Mouse (Mus musculus): ENCODE measurements around the gene Ino80e. TPM values are rescaled to one million over a fixed set of nuclear protein-coding genes. Genes with fewer than 3 reads are reported as not detected.

Ino80e gene
- polyA plus RNA-seq, 1 experiment from 2014 or later: 76.1 TPM

GRCm38 (mm10) chr7:126801057-126801422 is 61.1 kb downstream of the Ino80e start:
- H3K9ac ChIP-seq (ENCODE audit: low read depth, low read length): no peak overlapping the region; the same call in 1 of the 2 replicates
- H3K9me3 ChIP-seq (replicated peaks; ENCODE audit: control insufficient read depth, low read length): no peaks in the 10 kb centered on the region
- no peak overlapping the region for H3K4me3 ChIP-seq (ENCODE audit: low read depth, low read length)
- peaks cover 13% of the 10 kb centered on the region for H3K36me3 ChIP-seq (ENCODE audit: control insufficient read depth, insufficient read depth, low read length)
- H3K4me1 ChIP-seq (ENCODE audit: control insufficient read depth, insufficient read depth, low read length): peaks cover 24% of the 10 kb centered on the region
- no peaks in the 10 kb centered on the region for H3K27me3 ChIP-seq (ENCODE audit: control insufficient read depth, insufficient read depth, low read length)
- no peak overlapping the region for H3K4me2 ChIP-seq
- H3K27ac ChIP-seq (ENCODE audit: low read depth, low read length): no peak overlapping the region
- no peak for ATAC-seq (replicated peaks; ENCODE audit: insufficient number of reproducible peaks, low FRiP score, low TSS enrichment)
- 92% methylated on average over 16 of the region's 16 CpGs for WGBS (ENCODE audit: insufficient replicate concordance)

Other genes with a start within 250 kb of the Ino80e start
- 1.2 and 2.8 TPM in 2 replicates for gene Nupr1, start 231.5 kb downstream of the Ino80e start, polyA plus RNA-seq (2014; fragmentation: Nextera tagmentation; extraction: Ambion mirVana)
- gene Sgf29, start 213.1 kb downstream of the Ino80e start, polyA plus RNA-seq (2014; fragmentation: Nextera tagmentation; extraction: Ambion mirVana): 24.7 and 28.9 TPM in 2 replicates
- 2.4 and 2.5 TPM in 2 replicates for gene Sult1a1, start 185.9 kb downstream of the Ino80e start, polyA plus RNA-seq (2014; fragmentation: Nextera tagmentation; extraction: Ambion mirVana)
- 120 and 126 TPM in 2 replicates for gene Bola2, start 167.0 kb downstream of the Ino80e start, polyA plus RNA-seq (2014; fragmentation: Nextera tagmentation; extraction: Ambion mirVana)
- 6.1 and 6.7 TPM in 2 replicates for gene Slx1b, start 166.6 kb downstream of the Ino80e start, polyA plus RNA-seq (2014; fragmentation: Nextera tagmentation; extraction: Ambion mirVana)
- gene Coro1a, start 154.6 kb downstream of the Ino80e start, polyA plus RNA-seq (2014; fragmentation: Nextera tagmentation; extraction: Ambion mirVana): 13.1 and 13.8 TPM in 2 replicates
- gene Mapk3, start 102.8 kb downstream of the Ino80e start, polyA plus RNA-seq (2014; fragmentation: Nextera tagmentation; extraction: Ambion mirVana): 48.2 and 52.1 TPM in 2 replicates
- 0.92 and 1.4 TPM in 2 replicates for gene Gdpd3, start 96.0 kb downstream of the Ino80e start, polyA plus RNA-seq (2014; fragmentation: Nextera tagmentation; extraction: Ambion mirVana)
- gene Ypel3, start 85.4 kb downstream of the Ino80e start, polyA plus RNA-seq (2014; fragmentation: Nextera tagmentation; extraction: Ambion mirVana): 79.6 and 84.9 TPM in 2 replicates
- gene Tbx6, start 80.9 kb downstream of the Ino80e start, polyA plus RNA-seq (2014; fragmentation: Nextera tagmentation; extraction: Ambion mirVana): 0.31 and 0.45 TPM in 2 replicates
- 204 and 213 TPM in 2 replicates for gene Ppp4c, start 69.9 kb downstream of the Ino80e start, polyA plus RNA-seq (2014; fragmentation: Nextera tagmentation; extraction: Ambion mirVana)
- 0.40 and 0.41 TPM in 2 replicates for gene Fam57b, start 64.7 kb downstream of the Ino80e start, polyA plus RNA-seq (2014; fragmentation: Nextera tagmentation; extraction: Ambion mirVana)
- not detected in 2 replicates for gene 4930451I11Rik, start 30.7 kb downstream of the Ino80e start, polyA plus RNA-seq (2014; fragmentation: Nextera tagmentation; extraction: Ambion mirVana)
- gene Doc2a, start 15.0 kb downstream of the Ino80e start, polyA plus RNA-seq (2014; fragmentation: Nextera tagmentation; extraction: Ambion mirVana): 0.17 and 0.96 TPM in 2 replicates
- gene Hirip3, start 405 bp downstream of the Ino80e start, polyA plus RNA-seq (2014; fragmentation: Nextera tagmentation; extraction: Ambion mirVana): 15.5 and 17.0 TPM in 2 replicates
- 19.4 and 25.9 TPM in 2 replicates for gene Taok2, start 22.3 kb upstream of the Ino80e start, polyA plus RNA-seq (2014; fragmentation: Nextera tagmentation; extraction: Ambion mirVana)
- 13.5 and 18.3 TPM in 2 replicates for gene Tmem219, start 60.5 kb upstream of the Ino80e start, polyA plus RNA-seq (2014; fragmentation: Nextera tagmentation; extraction: Ambion mirVana)
- gene Kctd13, start 66.5 kb upstream of the Ino80e start, polyA plus RNA-seq (2014; fragmentation: Nextera tagmentation; extraction: Ambion mirVana): 11.5 and 12.6 TPM in 2 replicates
- gene Asphd1, start 87.2 kb upstream of the Ino80e start, polyA plus RNA-seq (2014; fragmentation: Nextera tagmentation; extraction: Ambion mirVana): 0.23 TPM in 1 of 2 replicates, not detected in the other
- gene Sez6l2, start 88.2 kb upstream of the Ino80e start, polyA plus RNA-seq (2014; fragmentation: Nextera tagmentation; extraction: Ambion mirVana): 0.20 and 0.31 TPM in 2 replicates
- gene Cdipt, start 113.5 kb upstream of the Ino80e start, polyA plus RNA-seq (2014; fragmentation: Nextera tagmentation; extraction: Ambion mirVana): 62.8 and 63.0 TPM in 2 replicates
- gene Cdiptos, start 113.7 kb upstream of the Ino80e start, polyA plus RNA-seq (2014; fragmentation: Nextera tagmentation; extraction: Ambion mirVana): 1.1 and 1.2 TPM in 2 replicates
- 8.2 and 8.5 TPM in 2 replicates for gene Mvp, start 152.2 kb upstream of the Ino80e start, polyA plus RNA-seq (2014; fragmentation: Nextera tagmentation; extraction: Ambion mirVana)
- not detected in 2 replicates for gene Pagr1b, start 154.1 kb upstream of the Ino80e start, polyA plus RNA-seq (2014; fragmentation: Nextera tagmentation; extraction: Ambion mirVana)
- 50.9 and 53.2 TPM in 2 replicates for gene Pagr1a, start 155.0 kb upstream of the Ino80e start, polyA plus RNA-seq (2014; fragmentation: Nextera tagmentation; extraction: Ambion mirVana)
- gene Gm42742, start 158.7 kb upstream of the Ino80e start, polyA plus RNA-seq (2014; fragmentation: Nextera tagmentation; extraction: Ambion mirVana): 36.6 and 40.9 TPM in 2 replicates
- gene Prrt2, start 158.8 kb upstream of the Ino80e start, polyA plus RNA-seq (2014; fragmentation: Nextera tagmentation; extraction: Ambion mirVana): 4.5 and 5.0 TPM in 2 replicates
- gene Maz, start 164.7 kb upstream of the Ino80e start, polyA plus RNA-seq (2014; fragmentation: Nextera tagmentation; extraction: Ambion mirVana): 38.6 and 44.1 TPM in 2 replicates
- 97.7 and 103 TPM in 2 replicates for gene Kif22, start 180.1 kb upstream of the Ino80e start, polyA plus RNA-seq (2014; fragmentation: Nextera tagmentation; extraction: Ambion mirVana)
- gene Zg16, start 225.0 kb upstream of the Ino80e start, polyA plus RNA-seq (2014; fragmentation: Nextera tagmentation; extraction: Ambion mirVana): not detected in 2 replicates
- 0.92 and 0.96 TPM in 2 replicates for gene AI467606, start 229.0 kb upstream of the Ino80e start, polyA plus RNA-seq (2014; fragmentation: Nextera tagmentation; extraction: Ambion mirVana)

Measured in heart, embryonic 11.5 days (tissue).